Mouse (Mus musculus): Measurements from ENCODE around the gene Hpn.

DNA sequence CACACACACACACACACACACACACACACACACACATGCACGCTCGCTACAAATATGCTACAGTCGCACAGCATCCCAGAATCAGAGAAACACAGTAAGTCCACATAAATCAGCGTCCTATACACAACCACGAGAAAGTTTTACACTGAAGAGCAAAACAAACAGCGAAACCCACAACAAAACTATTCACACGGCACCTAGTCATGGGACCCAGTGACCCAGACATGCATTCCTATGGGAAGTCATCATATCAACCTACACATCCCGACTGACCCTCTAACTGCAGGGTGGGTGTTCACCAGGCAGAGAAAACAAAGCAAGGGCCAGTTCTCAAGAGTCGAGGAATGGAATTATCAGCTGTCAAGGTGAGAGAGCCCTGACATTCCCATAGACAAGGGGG is 34.2 kb upstream of the Hpn start:
- no peak for TF ChIP-seq POLR2A (IDR thresholded peaks at IDR 0.05; ENCODE audit: low read depth, low read length)
- TF ChIP-seq CTCF (IDR thresholded peaks at IDR 0.05; ENCODE audit: borderline replicate concordance, insufficient read depth, low read length), result no peak
